Mouse (Mus musculus): Measurements from ENCODE around the gene Serpinb1a. TPM values are rescaled to one million over a fixed set of nuclear protein-coding genes. Genes with fewer than 3 reads are reported as not detected.
"Not testable (repeated sequence)": the region's sequence is repeated elsewhere in the genome, so short reads cannot be mapped to it uniquely, and the experiment has no call there.

Gene Serpinb1a
- 1 to 10 TPM; 1.7 to 3.9 TPM for total RNA-seq (2021)

DNA sequence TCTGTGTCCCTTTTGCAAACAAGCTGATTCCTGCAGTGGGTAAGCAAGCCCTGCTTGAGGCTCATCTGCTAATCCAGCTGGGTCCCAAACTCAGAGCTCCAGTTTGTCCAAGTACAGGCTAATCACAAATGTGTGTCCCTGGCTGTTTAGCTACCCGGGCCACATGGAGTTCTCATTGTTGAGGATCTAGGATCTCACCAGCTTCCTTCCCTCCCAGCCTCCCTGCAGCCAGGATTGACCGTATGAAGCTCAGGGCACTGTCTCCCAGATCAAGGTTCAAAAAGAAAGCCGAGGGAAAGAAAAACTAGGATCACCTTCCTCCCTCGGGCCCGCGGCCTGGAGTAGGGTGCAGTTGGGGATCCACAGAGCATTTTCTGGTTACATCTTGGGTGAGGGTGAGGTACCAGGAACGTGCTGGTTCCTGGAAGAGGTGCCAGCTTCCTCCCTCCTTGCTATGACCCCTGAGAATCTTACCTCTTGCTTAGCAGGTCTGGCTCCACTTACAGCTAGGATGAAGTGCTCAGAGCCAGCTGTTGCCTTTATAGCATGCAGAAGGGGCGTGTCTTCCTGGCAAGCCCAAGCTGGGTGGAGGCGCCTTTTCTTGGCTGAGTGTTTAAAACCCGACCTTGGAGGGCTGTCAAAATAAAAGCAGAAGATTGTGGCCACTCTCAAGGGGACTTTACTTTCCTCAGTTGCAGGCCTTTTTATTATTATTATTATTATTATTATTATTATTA is at the start of gene Serpinb1a:
TSS of gene Serpinb1a (minus strand) at position 518 of the 737 bp plus-strand sequence.
- DNase-seq: no peak
- intact Hi-C loops (cut with DNase I): no loop called here

DNA sequence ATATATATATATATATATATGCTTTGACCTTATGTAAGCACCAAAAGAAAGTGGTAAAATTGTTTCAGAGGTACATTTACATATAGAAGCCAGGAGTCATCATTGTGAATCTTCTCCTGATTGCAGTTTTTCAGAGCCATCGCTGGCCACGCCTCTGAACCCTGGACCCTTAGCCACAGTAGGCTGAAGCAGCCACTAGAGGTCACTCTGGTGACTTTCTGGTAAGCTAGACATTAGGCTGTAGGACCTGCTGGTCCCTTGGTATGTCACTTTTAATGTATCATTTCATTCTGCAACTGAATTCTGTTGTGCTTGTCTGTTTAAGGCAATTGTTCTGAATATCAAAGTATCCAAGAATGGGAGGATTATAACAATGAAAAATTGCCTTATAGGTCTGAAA is 49.7 kb upstream of the Serpinb1a start:
- peak; percentile 52 for DNase-seq
- intact Hi-C loops (cut with DNase I): loop anchor here (5.0 kb wide), 3 partner anchors 182 to 1102 kb away; partner anchors contain the start of genes Ripk1 and Serpinb6a

DNA sequence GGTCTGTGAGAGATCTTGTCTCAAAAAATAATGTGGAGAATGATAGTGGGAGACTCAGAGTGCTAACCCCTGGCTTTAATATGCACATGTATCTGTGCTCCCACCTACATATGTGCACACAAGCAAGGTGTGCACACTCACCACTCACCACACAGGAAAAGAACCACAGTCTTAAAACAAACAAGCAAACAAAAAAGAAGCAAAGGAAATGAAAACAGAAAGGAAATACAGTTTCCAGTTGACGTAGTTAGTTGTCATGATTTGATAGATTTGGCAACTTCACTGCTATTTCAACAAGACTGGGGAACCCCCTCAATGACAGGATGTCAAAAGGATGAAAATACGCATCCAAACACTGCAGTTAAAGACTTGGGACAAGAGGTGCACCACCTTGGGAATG is 48.1 kb upstream of the Serpinb1a start:
- intact Hi-C loops (cut with DNase I); DNase-seq: not testable (repeated sequence)

DNA sequence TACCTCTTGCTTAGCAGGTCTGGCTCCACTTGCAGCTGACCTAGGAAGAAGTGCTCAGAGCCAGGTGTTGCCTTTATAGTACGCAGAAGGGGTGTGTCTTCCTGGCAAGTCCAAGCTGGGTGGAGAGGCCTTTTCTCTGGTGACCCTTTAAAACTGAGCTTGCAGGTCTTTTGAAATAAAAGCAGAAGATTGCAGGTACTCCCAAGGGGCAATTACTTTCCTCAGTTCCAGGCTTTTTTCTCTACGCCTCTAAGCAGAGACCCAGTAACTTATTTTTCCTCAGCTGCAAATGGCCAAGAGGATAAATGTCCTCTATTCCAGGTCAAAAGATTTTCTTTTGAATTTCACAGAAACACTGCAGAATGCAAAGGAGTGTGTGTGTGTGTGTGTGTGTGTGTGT is 47.1 kb upstream of the Serpinb1a start, which contains the start of gene Serpinb1c:
TSS of gene Serpinb1c (minus strand) at position 101 of the 400 bp plus-strand sequence.
- no peak for DNase-seq
- intact Hi-C loops (cut with DNase I): no loop called here

GRCm38 (mm10) chr13:32896931-32897330 is 45.9 kb upstream of the Serpinb1a start:
- intact Hi-C loops (cut with DNase I): no loop called here
- no peak for DNase-seq

- intact Hi-C loops (cut with DNase I): no loop called here
- DNase-seq: no peak
Measured at GRCm38 (mm10) chr13:32884755-32885154, 33.8 kb upstream of the Serpinb1a start.

GRCm38 (mm10) chr13:32873862-32874261 is 22.9 kb upstream of the Serpinb1a start:
- no peak for DNase-seq
- intact Hi-C loops (cut with DNase I): no loop called here

DNA sequence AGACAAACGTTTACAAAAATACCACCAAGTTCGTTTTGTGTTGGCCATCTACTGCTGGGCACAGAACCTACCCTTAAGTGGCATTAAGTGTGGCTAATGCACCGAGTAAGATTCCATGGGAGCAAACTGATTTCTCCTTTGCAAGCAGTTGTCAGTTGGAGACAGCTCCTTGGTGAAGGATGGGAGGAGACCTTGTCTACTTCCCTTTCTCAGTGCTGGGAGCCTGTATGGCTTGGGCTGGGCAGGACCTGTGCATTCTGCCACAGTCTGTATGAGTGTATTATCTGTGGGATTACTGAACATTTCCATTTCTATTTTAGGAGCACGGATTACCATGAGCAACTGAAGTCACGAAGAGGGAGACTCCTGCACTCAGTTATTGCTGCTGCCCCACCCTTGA is 17.9 kb upstream of the Serpinb1a start:
- intact Hi-C loops (cut with DNase I): no loop called here
- no peak for DNase-seq

- DNase-seq; intact Hi-C loops (cut with DNase I): not testable (repeated sequence)
Measured at GRCm38 (mm10) chr13:32868233-32868632, 17.2 kb upstream of the Serpinb1a start.

DNA sequence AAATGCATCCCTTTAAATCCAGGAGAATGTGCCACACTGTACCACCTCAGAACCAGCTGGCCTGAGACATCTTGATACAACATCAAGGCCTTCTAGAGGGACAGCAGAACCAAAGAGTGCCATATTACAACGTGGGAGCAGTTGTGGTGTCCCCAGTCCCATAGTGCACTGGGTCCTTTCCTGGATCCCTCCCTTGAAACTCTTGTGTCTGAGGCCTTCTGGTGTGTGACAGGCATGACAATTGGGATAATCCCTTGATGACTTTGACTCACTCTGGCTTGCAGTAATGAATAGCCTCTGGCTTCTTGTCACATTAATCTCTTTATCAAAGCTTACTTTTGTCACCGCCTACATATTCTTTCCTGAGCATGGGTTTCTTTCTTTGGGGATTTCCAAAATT is 16.0 kb upstream of the Serpinb1a start:
- intact Hi-C loops (cut with DNase I): no loop called here
- DNase-seq: no peak

DNA sequence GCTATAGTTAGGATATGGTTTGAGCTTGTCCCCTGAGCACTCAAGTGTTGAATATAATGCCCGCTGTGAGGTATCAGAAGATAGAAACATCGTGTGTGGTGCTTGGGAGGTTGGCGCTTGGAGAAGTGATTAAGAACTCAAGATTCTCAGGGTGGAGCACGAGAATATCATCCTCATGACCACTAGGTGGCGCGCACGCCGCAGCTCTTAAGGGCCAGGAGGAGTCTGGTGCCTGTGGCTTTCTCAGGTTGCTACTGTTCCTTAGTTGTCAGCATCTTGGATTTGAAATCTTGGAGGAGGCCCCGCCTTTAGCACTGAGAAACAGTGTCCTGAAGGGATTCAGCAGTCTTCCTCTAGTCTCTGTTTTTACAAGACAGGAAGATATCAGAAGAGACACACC is 15.5 kb upstream of the Serpinb1a start:
- DNase-seq: peak; percentile 76
- intact Hi-C loops (cut with DNase I): no loop called here

GRCm38 (mm10) chr13:32865591-32865990 is 14.6 kb upstream of the Serpinb1a start:
- DNase-seq: no peak
- intact Hi-C loops (cut with DNase I): no loop called here

GRCm38 (mm10) chr13:32864529-32864928 is 13.5 kb upstream of the Serpinb1a start:
- DNase-seq; intact Hi-C loops (cut with DNase I): not testable (repeated sequence)

DNA sequence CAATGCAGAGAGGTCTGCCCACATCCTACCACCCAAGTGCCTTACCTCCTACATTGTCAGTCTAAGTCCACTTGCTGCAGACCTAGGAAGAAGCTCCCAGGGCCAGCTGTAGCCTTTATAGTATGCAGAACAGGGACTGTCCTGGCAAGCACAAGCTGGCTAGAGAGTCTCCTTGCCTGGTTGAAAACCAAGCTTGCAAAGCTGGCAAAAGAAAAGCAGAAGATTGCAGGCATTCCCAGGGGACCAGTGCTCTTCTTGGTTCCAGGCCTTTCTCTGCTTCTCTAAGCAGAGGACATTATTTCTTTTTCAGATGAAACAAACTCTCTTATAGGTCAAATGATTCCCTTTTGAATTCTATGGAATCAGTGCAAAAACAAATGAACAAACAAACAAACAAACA is 12.5 kb upstream of the Serpinb1a start:
- intact Hi-C loops (cut with DNase I): no loop called here
- DNase-seq: no peak

DNA sequence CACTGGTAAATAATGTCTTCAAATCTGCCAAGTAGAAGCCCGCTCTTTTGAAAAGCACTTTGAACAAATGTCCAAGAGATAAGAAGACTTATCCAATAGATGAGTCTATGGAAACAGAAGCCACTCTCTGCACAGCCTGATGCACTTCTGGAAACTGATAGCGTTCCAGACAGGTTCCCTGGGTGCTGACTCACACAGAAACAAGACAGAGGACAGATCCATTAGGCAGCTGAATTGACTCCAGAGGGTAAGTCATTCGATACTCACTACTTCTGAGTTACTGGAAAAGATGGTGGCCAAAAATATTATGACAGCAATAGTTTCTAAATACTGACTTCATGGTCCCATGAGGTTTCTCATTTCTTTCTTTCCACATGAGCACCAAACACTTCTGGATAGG is 9.8 kb upstream of the Serpinb1a start:
- DNase-seq: no peak
- intact Hi-C loops (cut with DNase I): no loop called here

DNA sequence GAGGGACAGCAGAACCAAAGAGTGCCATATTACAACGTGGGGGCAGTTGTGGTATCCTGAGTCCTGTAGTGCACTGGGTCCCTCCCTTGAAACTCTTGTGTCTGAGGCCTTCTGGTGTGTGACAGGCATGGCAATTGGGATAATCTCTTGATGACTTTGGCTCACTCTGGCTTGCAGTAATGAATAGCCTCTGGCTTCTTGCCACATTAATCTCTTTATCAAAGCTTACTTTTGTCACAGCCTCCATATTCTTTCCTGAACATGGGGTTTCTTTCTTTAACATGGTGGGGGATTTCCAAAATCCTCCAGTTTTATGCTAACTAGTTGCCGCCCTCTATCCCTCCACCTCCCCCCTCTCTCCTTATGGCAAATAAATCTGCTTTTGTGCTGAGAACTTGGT is 2.1 kb upstream of the Serpinb1a start:
- intact Hi-C loops (cut with DNase I): no loop called here
- DNase-seq: no peak

GRCm38 (mm10) chr13:32852539-32852938 is 1.6 kb upstream of the Serpinb1a start:
- intact Hi-C loops (cut with DNase I): no loop called here
- no peak for DNase-seq

DNA sequence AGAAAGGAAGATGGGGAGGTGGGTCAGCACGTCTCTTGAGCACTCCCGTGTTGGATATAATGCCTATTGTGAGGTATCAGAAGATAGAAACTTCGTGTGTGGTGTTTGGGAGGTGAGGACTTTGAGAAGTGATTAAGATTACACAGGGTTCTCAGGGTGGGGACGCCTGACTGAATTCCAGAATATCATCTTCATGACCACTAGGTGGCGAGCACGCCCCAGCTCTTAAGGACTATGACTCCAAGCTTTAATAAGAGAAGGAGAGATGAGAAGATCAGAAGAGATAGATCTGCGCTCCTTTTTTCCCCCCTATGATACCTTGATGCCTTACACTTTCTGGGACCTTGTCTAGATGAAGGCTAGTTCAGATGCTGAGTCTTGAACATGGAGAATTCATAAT is 982 bp upstream of the Serpinb1a start:
- intact Hi-C loops (cut with DNase I): no loop called here
- DNase-seq: peak; percentile 43

DNA sequence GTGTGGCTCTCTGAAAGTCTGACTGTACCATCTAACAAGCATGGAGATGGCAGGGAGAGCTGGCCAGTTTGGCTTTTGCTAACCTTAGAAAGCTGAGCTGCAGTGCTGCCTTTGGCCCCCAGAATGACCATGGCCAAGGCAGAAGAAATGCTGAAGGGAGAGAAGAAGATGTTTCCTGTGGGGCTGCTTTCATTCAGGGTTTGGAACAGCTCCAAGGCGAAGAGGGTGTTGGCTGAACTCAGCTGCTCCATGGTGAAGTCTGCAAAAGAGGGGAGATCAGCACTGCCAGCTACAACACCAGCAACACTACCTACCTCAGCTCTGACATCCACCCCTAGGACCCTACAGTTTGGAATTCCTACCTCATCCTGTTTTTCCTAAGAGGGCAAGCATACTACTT is 829 bp downstream of the Serpinb1a start:
- no peak for DNase-seq
- intact Hi-C loops (cut with DNase I): no loop called here

GRCm38 (mm10) chr13:32849531-32850123 is 1.4 kb downstream of the Serpinb1a start:
- intact Hi-C loops (cut with DNase I): no loop called here
- no peak for DNase-seq

DNA sequence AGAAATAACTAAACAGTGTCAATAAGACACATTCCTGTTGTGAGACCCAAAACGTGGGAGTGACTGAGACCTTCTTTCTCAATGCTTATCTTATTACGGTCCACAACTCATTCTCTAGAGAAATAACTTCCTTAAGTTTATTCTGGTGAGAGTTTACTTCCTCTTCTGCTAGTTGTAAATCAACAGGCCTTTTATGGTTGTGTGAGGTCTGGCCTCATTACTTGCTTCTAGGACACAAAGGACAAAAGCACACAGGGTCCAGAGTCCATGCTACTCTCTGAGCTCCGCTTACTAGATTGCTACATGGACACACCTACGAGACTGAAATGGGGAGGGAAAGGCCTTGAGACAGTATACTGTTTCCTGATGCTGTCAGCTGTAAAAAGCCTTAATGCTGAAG is 1.9 kb downstream of the Serpinb1a start:
- intact Hi-C loops (cut with DNase I): no loop called here
- DNase-seq: no peak

GRCm38 (mm10) chr13:32846221-32846620 is 4.8 kb downstream of the Serpinb1a start:
- intact Hi-C loops (cut with DNase I): no loop called here
- no peak for DNase-seq
